Mouse (Mus musculus) liver, adult 2 months (tissue): ENCODE data around the gene Tmem243.

ENCODE experiments used
- CTCF ChIP-seq: fragments of 200-500 bp; IDR thresholded peaks from 2 replicates; pipeline ENCODE4 v1.5.1; 2011; ENCODE audit warnings: low read depth, low read length, control low read depth
- POLR2A ChIP-seq: fragments of 200-500 bp; IDR thresholded peaks from 2 replicates; pipeline ENCODE4 v1.6.1; 2011; ENCODE audit warnings: low read length, control low read depth; ENCODE audit not compliant: insufficient read depth; ENCODE audit errors: extremely low read depth

DNA sequence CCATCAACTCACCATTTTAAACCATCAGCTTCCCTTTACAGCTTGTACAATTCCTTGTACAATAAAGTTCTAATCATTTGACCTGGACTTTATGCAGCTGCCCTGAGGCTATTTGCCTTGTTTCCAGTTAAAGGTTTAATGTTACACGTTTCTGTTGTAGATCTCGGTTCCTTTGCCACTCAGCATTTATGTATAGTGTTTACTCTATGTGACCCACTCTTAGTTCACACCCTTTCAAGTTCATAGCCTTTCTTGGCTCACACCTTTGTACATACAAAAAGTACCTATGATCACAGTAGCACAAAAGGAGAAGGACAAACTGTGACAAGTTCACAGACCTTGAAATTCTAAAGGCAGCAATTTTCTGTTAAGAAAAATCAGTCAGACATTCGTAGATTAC, 35.1 kb downstream of the Tmem243 start:
- TF ChIP-seq POLR2A, result no peak
- no peak for TF ChIP-seq CTCF
